Mouse (Mus musculus) heart, postnatal 36 days (tissue): Measurements from ENCODE around the gene Smim5. TPM values are rescaled to one million over a fixed set of nuclear protein-coding genes. Genes with fewer than 3 reads are reported as not detected.
"Not testable (repeated sequence)": the region's sequence is repeated elsewhere in the genome, so short reads cannot be mapped to it uniquely, and the experiment has no call there.

Source experiments
- DNase-seq, 2 experiments: peaks; one replicate each; pipeline ENCODE4 v3.0.0; 2021 to 2022
- intact Hi-C: fragments of 180-260 bp; cut with DNase I; formaldehyde crosslinking; loops from one replicate; pipeline ENCODE4 v1.15.1; 2025
- total RNA-seq, 2 experiments: library from RNA; stranded (reverse); gene quantifications; 2 replicates each; pipeline ENCODE4 v1.2.3; 2021

The Smim5 gene
- total RNA-seq = 10 to 100 TPM; 14.8 to 26.7 TPM

- DNase-seq = peak; percentile 52 to 60
- intact Hi-C loops = no loop called here
These were observed at the start of gene Smim5 for GRCm38 (mm10) chr11:115899486-115900266. Smim5 (plus strand) TSS chr11:115899966.

- no peak for DNase-seq
- intact Hi-C loops = no loop called here
These were observed 45.1 kb upstream of the Smim5 start for GRCm38 (mm10) chr11:115854674-115855073.

GRCm38 (mm10) chr11:115857146-115857545 is 42.6 kb upstream of the Smim5 start:
- DNase-seq, intact Hi-C loops: not testable (repeated sequence)

- intact Hi-C loops = loop anchor here (2.0 kb wide), 2 partner anchors 33 to 43 kb away; partner anchors contain the start of genes Llgl2 and Tsen54
- peak in 1 of 2 experiments; percentile 14 for DNase-seq
These were observed 41.8 kb upstream of the Smim5 start for GRCm38 (mm10) chr11:115857936-115858335.

DNA sequence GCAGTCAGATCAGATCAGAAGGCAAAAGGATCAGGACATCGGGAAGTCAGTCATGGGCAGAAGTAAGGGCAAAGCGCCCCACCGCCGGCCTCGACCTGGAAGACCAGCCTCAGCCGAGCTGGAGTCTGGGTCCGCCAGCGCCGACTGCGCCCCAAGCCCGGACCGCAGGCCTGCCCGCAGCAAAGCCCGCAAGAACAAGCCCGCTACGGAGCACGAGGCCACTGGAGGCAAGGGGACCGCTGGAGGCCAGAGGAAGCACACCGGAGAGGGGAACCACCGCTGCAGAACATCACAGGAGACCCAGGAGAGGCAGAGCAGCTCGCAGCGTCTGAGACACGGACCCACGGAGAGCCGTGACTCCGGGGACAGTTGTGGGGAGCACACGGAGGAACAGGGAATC is 41.4 kb upstream of the Smim5 start, which contains the start of gene Myo15b:
Myo15b (plus strand) TSS at position 53 of the 400 bp plus-strand sequence.
- intact Hi-C loops = loop anchor here (2.0 kb wide), 2 partner anchors 34 to 44 kb away; partner anchors contain the start of genes Llgl2 and Tsen54
- DNase-seq = no peak

DNA sequence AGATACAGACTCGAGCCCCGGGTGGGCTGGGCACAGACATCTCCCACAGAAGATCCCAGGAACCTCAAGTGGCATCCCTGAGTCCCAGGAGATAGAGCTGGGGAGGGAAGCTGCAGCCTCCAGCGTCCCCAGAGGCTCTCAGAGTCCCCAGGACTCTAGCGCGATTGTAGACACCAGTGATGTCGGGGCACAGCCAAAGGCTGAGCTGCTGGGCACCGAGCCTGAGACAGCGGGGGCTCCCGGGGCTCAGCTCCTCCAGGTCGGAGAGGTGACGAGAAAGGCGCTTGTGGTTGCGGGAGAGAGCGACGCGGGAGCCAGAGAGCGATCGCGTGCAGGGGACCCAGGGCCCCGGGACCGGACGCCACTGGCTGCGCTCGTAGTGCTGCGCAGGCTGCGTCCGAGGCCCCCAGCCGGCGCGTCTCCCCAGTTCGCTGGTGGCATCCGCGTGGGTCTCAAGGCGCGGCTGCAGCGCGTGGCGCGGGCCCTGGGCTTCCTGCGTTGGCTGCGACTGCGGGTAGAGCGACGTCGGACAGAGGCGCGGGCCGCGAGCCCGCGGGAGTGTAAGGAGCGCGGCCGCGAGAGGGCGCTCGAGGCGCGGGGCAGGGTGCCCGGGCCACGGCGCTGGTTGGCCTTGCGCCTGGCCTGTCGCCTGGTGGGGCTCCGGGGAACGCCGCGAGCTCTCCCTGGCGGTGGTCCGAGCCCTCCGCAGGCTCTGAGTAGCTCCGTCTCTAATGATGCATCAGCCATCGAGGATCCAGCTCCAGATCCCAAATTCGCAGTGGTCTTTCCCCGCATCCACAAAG is 40.4 kb upstream of the Smim5 start:
- peak; percentile 93 to 96 for DNase-seq
- intact Hi-C loops = loop anchor here (1.0 to 2.0 kb wide), 3 partner anchors 35 to 137 kb away; partner anchors contain the start of genes Llgl2 and Tsen54

DNA sequence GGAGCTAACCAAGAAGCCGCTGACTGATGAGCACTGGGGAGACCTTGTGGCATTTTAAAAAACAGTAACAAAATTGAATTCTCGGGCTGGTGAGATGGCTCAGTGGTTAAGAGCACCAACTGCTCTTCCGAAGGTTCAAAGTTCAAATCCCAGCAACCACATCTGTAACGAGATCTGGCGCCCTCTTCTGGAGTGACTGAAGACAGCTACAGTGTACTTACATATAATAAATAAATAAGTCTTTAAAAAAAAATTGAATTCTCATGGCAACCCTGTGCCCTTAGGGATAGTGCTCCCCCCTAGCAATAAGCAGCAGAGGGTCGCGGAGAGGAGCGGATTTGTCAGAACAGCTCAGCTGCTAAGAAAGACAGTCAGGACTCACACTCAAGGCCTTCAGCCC is 35.9 kb upstream of the Smim5 start:
- no peak for DNase-seq
- intact Hi-C loops = no loop called here

DNA sequence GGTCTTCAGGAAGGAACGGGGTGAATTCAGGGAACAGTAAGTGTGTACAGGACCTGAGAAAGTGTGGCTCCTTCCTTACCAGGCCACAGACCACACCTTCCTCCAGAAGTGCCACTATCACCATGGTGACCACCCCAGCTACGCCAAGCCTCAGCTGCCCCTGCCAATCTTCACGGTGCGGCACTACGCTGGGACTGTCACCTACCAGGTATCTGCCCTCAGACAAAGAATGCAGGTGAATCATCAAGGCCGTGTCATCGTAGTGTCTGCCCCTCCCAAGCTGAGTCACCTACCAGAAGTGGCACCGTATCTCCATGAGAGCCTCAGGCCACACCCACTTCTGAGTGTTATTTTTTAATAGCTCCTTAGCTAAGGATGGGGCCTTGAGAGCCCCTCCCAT is 30.4 kb upstream of the Smim5 start:
- DNase-seq = no peak
- intact Hi-C loops = no loop called here

- no peak for DNase-seq
- intact Hi-C loops = no loop called here
These were observed 27.3 kb upstream of the Smim5 start for GRCm38 (mm10) chr11:115872437-115872836.

DNA sequence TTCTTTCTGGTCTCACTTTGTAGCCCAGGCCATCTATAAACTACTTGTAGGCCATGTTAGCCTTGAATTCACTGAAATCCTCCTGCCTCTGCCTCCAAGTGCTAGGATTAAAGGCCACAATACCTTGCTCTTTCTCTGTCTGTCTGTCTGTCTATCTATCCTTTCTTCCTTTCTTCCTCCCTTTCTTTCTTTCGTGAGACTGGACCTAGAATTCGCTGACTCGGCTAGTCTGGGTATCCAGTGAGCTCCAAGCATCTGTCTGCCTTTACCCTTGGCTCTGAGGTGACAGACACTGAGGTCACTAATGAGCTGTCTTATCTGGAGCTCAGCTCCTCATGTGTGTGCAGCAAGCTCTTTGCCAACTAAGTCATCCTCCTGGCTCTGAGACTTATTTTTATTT is 23.8 kb upstream of the Smim5 start:
- intact Hi-C loops = no loop called here
- no peak for DNase-seq

GRCm38 (mm10) chr11:115876438-115876837 is 23.3 kb upstream of the Smim5 start:
- intact Hi-C loops = no loop called here
- no peak for DNase-seq

- intact Hi-C loops = no loop called here
- no peak for DNase-seq
These were observed 22.5 kb upstream of the Smim5 start for GRCm38 (mm10) chr11:115877174-115877755.

GRCm38 (mm10) chr11:115878071-115878470 is 21.7 kb upstream of the Smim5 start:
- intact Hi-C loops = no loop called here

GRCm38 (mm10) chr11:115881002-115881401 is 18.8 kb upstream of the Smim5 start:
- intact Hi-C loops = no loop called here
- peak in 1 of 2 experiments; percentile 21 for DNase-seq

More at GRCm38 (mm10) chr11:115878071-115878470, 21.7 kb upstream of the Smim5 start:
- no peak for DNase-seq

DNA sequence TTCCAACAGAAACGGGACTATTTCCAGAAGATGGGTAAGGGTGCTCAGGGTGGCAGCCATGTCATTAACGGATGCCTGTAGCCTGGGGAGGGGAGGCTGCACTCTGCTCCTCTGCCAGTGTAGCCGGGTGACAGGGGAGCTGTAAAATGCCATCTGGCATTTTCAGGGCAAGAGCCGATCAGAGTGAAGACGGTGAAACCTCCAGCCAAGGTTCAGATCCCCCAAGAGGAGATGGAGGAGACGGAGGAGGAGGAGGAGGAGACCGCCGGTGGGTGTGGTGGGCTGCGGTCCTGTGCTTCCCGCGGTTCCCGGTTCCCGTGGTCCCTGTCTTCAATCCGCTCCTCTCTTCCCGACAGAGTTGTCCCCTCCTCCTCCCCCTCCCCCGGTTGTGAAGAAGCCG is 16.5 kb upstream of the Smim5 start:
- no peak for DNase-seq
- intact Hi-C loops = no loop called here

DNA sequence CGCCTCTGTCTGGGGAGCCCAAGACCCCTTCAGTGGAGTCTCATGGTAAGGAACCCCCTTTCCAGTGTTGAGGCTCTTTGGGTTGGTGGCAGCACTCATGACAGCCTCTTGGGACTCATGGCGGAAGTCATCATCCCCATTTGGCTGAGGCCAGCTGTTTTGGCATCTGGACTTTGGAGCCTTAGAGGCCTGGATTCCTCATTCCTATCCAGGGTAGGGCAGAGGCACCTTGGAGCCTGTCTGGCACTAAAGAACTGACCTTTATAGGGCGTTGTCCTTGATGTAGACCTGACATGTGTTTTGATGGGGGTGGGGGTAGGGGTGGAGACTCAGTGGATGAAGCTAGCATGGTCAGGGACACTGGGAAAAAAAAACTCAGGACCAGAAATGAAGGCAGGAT is 15.4 kb upstream of the Smim5 start:
- DNase-seq = no peak
- intact Hi-C loops = no loop called here

- intact Hi-C loops = no loop called here
- DNase-seq = no peak
These were observed 14.5 kb upstream of the Smim5 start for GRCm38 (mm10) chr11:115885281-115885680.

DNA sequence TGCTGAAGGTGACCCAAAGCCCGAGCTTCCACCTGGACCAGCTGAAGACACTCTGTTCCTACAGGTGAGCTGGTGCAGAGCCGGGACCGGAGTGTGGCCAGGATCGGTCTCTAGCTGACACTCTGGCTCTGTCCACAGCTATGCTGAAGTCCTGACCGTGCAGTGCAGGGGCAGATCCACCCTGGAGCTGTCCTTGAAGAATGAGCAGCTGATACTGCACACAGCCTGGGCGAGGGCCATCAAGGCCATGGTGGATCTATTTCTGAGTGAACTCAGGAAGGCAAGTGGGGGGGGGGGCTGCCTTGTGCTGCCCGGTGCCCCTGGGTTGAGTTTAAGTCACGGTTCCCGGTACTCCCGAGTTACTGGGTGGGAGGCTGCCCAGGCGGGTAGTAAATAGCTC is 13.3 kb upstream of the Smim5 start:
- intact Hi-C loops = no loop called here
- no peak for DNase-seq

GRCm38 (mm10) chr11:115888020-115888419 is 11.7 kb upstream of the Smim5 start:
- intact Hi-C loops = no loop called here

DNA sequence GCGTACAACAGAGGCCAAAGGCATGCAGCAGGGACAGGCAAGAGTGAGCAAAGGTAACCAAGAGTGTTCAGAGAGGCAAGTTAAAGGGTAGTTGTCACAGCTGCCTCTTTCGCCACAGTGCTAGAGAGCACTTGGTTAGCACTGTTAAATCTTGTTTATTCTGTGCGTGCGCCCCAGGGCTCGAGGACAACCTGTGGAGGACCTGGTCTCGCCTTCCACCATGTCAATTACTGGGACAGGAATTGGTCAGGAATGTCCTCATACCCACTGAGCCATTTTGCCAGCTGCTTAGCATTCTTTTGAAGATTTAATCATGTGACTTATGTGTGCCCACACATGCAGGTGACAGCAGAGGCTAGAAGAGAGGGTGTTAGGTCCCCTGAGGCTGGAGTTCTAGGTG is 10.6 kb upstream of the Smim5 start:
- intact Hi-C loops = no loop called here
- no peak for DNase-seq

More at GRCm38 (mm10) chr11:115888020-115888419, 11.7 kb upstream of the Smim5 start:
- no peak for DNase-seq

DNA sequence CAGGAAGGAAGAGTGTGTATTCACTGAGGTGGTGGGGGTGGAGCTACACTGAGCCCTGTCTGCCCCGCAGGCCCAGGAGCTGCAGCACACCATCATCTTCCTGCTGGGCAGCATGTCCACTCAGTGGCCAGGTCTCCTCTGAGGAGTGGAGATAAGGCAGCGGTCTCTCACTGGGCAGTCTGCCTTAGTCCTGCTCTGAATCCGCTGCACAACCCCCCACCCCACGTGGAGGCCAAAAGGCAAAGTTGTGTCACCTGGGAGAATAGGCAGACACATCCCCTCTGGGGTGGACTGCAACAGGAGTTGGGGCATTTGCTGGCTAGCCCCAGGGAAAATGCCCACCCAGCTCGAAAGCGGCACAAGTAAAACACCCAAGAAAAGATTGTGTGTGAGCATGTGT is 7.6 kb upstream of the Smim5 start:
- no peak for DNase-seq
- intact Hi-C loops = no loop called here
